Mouse (Mus musculus) limb, embryonic 15.5 days (tissue): ENCODE measurements around the gene Cox10. TPM values are rescaled to one million over a fixed set of nuclear protein-coding genes. Genes with fewer than 3 reads are reported as not detected.
A peak's percentile ranks its signal among the peaks of the same experiment; 100 is the strongest.

Experiments used
- ATAC-seq: fragments of 200-750 bp; cut with Nextera tagmentation; 2 replicates; pipeline ENCODE4 v1.8.0; 2017; ENCODE audit warnings: low read depth, moderate TSS enrichment; ENCODE audit not compliant: insufficient number of reproducible peaks, low FRiP score, low TSS enrichment
- H3K27ac ChIP-seq: fragments of 300-500 bp; sonication (generic); 2 replicates; pipeline ENCODE4 v1.5.1; 2015; ENCODE audit warnings: moderate library complexity, mild to moderate bottlenecking, inconsistent platforms
- H3K27me3 ChIP-seq: fragments of 300-500 bp; sonication (generic); 2 replicates; pipeline ENCODE4 v1.6.1; 2015; ENCODE audit warnings: inconsistent platforms
- H3K36me3 ChIP-seq: fragments of 300-500 bp; sonication (generic); 2 replicates; pipeline ENCODE4 v1.6.1; 2015; ENCODE audit warnings: inconsistent platforms
- H3K4me1 ChIP-seq: fragments of 300-500 bp; sonication (generic); 2 replicates; pipeline ENCODE4 v1.6.1; 2015; ENCODE audit warnings: inconsistent platforms
- H3K4me2 ChIP-seq: fragments of 300-500 bp; sonication (generic); 2 replicates; pipeline ENCODE4 v1.6.1; 2015; ENCODE audit warnings: mild to moderate bottlenecking, inconsistent platforms
- H3K4me3 ChIP-seq: fragments of 300-500 bp; sonication (generic); 2 replicates; pipeline ENCODE4 v1.5.1; 2015; ENCODE audit warnings: mild to moderate bottlenecking, inconsistent platforms
- H3K9ac ChIP-seq: fragments of 300-500 bp; sonication (generic); 2 replicates; pipeline ENCODE4 v1.6.1; 2015; ENCODE audit warnings: inconsistent platforms
- H3K9me3 ChIP-seq: fragments of 300-500 bp; sonication (generic); 2 replicates; pipeline ENCODE4 v1.6.1; 2016; ENCODE audit warnings: inconsistent platforms
- WGBS: fragments of 180-500 bp; shearing (Covaris S2); methylation state at CpG from one replicate; pipeline ENCODE4 v1.1.7; 2015; 5-methylcytosine and 5-hydroxymethylcytosine counted together
- polyA plus RNA-seq: library from polyadenylated mRNA; unstranded; fragments of >200 nt; fragmentation: Nextera tagmentation; extraction: Ambion mirVana; gene quantifications from 2 replicates; pipeline ENCODE4 v1.2.1, GENCODE M21; 2015

Gene Cox10
- polyA plus RNA-seq, 1 experiment from 2014 or later = 20.6 TPM

DNA sequence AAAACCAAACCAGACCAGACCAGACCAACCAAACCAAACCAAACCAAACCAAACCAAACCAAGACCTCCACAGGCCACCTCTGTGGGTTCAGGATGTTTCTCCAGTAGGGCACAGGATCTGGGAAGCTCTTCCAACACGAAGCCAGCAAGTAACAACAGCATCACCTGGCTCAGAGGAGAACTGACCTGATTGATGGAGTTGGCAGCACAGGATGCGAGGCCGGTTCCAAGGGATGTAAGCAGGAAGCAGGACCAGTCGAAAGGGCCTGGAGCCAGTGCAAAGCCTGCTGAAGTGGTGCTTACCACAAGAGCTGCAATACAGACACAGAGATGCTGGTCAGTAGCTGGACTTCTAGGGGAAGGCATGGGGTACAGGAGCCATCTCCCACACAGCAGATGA, 34.2 kb downstream of the Cox10 start:
- WGBS = 85% methylated on average over 4 of the region's 4 CpGs
- no peak overlapping the region for H3K4me3 ChIP-seq
- no peak overlapping the region for H3K9ac ChIP-seq
- H3K36me3 ChIP-seq = no peaks in the 10 kb centered on the region
- H3K4me2 ChIP-seq = no peak overlapping the region
- H3K4me1 ChIP-seq = no peaks in the 10 kb centered on the region
- ATAC-seq = no peak
- H3K27me3 ChIP-seq = no peaks in the 10 kb centered on the region
- H3K9me3 ChIP-seq = no peaks in the 10 kb centered on the region
- H3K27ac ChIP-seq = no peak overlapping the region

- Histone ChIP-seq H3K27ac (no peak overlapping the region), H3K4me1 (no peaks in the 10 kb centered on the region), H3K36me3 (no peaks in the 10 kb centered on the region), H3K4me2 (no peak overlapping the region), H3K4me3 (no peak overlapping the region), H3K9ac (no peak overlapping the region), H3K27me3 (no peaks in the 10 kb centered on the region), H3K9me3 (no peaks in the 10 kb centered on the region)
- no peak for ATAC-seq
- WGBS = 50% methylated on average over 3 of the region's 3 CpGs
These were observed 35.2 kb downstream of the Cox10 start for GRCm38 (mm10) chr11:64044024-64044423.

DNA sequence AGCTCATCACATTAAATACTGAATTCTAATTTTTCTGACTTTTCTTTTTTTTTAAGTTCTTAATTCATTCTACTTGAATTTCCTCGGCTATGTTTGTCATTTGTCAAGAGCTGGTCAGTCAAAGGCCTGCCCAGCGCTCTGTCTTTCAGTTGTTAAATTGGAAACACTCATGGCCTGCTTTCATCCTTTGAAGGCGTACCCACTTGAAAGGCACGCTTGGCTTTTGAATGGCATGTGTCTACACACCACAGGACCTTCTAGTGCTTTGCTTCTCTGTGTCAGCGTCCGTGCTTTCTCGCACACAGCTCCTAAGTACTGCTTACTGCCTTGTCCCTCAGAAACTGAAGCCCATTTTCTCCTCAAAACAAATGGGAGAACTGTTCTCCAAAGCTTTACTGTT, 38.0 kb downstream of the Cox10 start:
- H3K4me2 ChIP-seq = no peak overlapping the region
- 59% methylated on average over 7 of the region's 7 CpGs for WGBS
- ATAC-seq = no peak
- H3K4me1 ChIP-seq = 0 out of 2 replicates have a peak, but pooled peaks cover 4% of the 10 kb centered on the region
- no peaks in the 10 kb centered on the region for H3K9me3 ChIP-seq
- H3K27me3 ChIP-seq = no peaks in the 10 kb centered on the region
- no peak overlapping the region for H3K9ac ChIP-seq
- no peak overlapping the region for H3K4me3 ChIP-seq
- H3K36me3 ChIP-seq = no peaks in the 10 kb centered on the region
- no peak overlapping the region for H3K27ac ChIP-seq

GRCm38 (mm10) chr11:64039600-64039999, 39.7 kb downstream of the Cox10 start:
- 57% methylated on average over 1 of the region's 1 CpGs for WGBS
- ATAC-seq = no peak
- Histone ChIP-seq H3K4me1 (0 out of 2 replicates have a peak, but pooled peaks cover 4% of the 10 kb centered on the region), H3K9me3 (no peaks in the 10 kb centered on the region), H3K4me3 (no peak overlapping the region), H3K36me3 (no peaks in the 10 kb centered on the region), H3K4me2 (no peak overlapping the region), H3K27me3 (no peaks in the 10 kb centered on the region), H3K9ac (no peak overlapping the region), H3K27ac (no peak overlapping the region)

- no peaks in the 10 kb centered on the region for H3K36me3 ChIP-seq
- H3K4me3 ChIP-seq = no peak overlapping the region
- H3K9ac ChIP-seq = no peak overlapping the region
- H3K27me3 ChIP-seq = no peaks in the 10 kb centered on the region
- no peak for ATAC-seq
- H3K4me2 ChIP-seq = no peak overlapping the region
- H3K9me3 ChIP-seq = no peaks in the 10 kb centered on the region
- no peak overlapping the region for H3K27ac ChIP-seq
- 0 out of 2 replicates have a peak, but pooled peaks cover 4% of the 10 kb centered on the region for H3K4me1 ChIP-seq
- 80% methylated on average over 15 of the region's 15 CpGs for whole genome bisulfite sequencing
These were observed 41.7 kb downstream of the Cox10 start for GRCm38 (mm10) chr11:64037471-64038125.

GRCm38 (mm10) chr11:64036306-64036705, 43.0 kb downstream of the Cox10 start:
- no peak for ATAC-seq
- no peaks in the 10 kb centered on the region for H3K36me3 ChIP-seq
- H3K4me1 ChIP-seq = 0 out of 2 replicates have a peak, but pooled peaks cover 4% of the 10 kb centered on the region
- WGBS = 82% methylated on average over 7 of the region's 7 CpGs
- no peak overlapping the region for H3K9ac ChIP-seq
- H3K27ac ChIP-seq = no peak overlapping the region
- H3K4me2 ChIP-seq = no peak overlapping the region
- no peaks in the 10 kb centered on the region for H3K27me3 ChIP-seq
- no peak overlapping the region for H3K4me3 ChIP-seq
- H3K9me3 ChIP-seq = no peaks in the 10 kb centered on the region

GRCm38 (mm10) chr11:64035709-64036108, 43.6 kb downstream of the Cox10 start:
- WGBS = 89% methylated on average over 4 of the region's 4 CpGs
- H3K27ac ChIP-seq = no peak overlapping the region

GRCm38 (mm10) chr11:64034686-64035085, 44.6 kb downstream of the Cox10 start:
- Histone ChIP-seq H3K4me3 (no peak overlapping the region), H3K9ac (no peak overlapping the region), H3K4me2 (no peak overlapping the region), H3K4me1 (0 out of 2 replicates have a peak, but pooled peaks cover 4% of the 10 kb centered on the region), H3K36me3 (no peaks in the 10 kb centered on the region), H3K9me3 (no peaks in the 10 kb centered on the region), H3K27ac (no peak overlapping the region), H3K27me3 (no peaks in the 10 kb centered on the region)
- 87% methylated on average over 5 of the region's 5 CpGs for WGBS
- ATAC-seq = no peak

More at GRCm38 (mm10) chr11:64035709-64036108, 43.6 kb downstream of the Cox10 start:
- no peak for ATAC-seq
- H3K9me3 ChIP-seq = no peaks in the 10 kb centered on the region
- H3K9ac ChIP-seq = no peak overlapping the region
- H3K4me2 ChIP-seq = no peak overlapping the region
- no peaks in the 10 kb centered on the region for H3K36me3 ChIP-seq
- H3K27me3 ChIP-seq = no peaks in the 10 kb centered on the region
- H3K4me1 ChIP-seq = 0 out of 2 replicates have a peak, but pooled peaks cover 4% of the 10 kb centered on the region
- no peak overlapping the region for H3K4me3 ChIP-seq

GRCm38 (mm10) chr11:64027423-64027822, 51.8 kb downstream of the Cox10 start:
- peak; percentile 40; the same call in 1 of the 2 replicates for ATAC-seq
- peaks cover 26% of the 10 kb centered on the region for H3K4me1 ChIP-seq
- H3K27ac ChIP-seq = peak overlapping the region; percentile 28; the same call in 1 of the 2 replicates
- no peaks in the 10 kb centered on the region for H3K9me3 ChIP-seq
- H3K27me3 ChIP-seq = no peaks in the 10 kb centered on the region
- no peak overlapping the region for H3K4me3 ChIP-seq
- H3K9ac ChIP-seq = no peak overlapping the region
- H3K36me3 ChIP-seq = no peaks in the 10 kb centered on the region
- 31% methylated on average over 8 of the region's 8 CpGs for WGBS
- H3K4me2 ChIP-seq = no peak overlapping the region

GRCm38 (mm10) chr11:64025843-64026242, 53.4 kb downstream of the Cox10 start:
- H3K4me1 ChIP-seq = peaks cover 26% of the 10 kb centered on the region
- no peak for ATAC-seq
- WGBS = 77% methylated on average over 4 of the region's 4 CpGs
- no peak overlapping the region for H3K27ac ChIP-seq
- H3K9me3 ChIP-seq = no peaks in the 10 kb centered on the region
- H3K9ac ChIP-seq = no peak overlapping the region
- H3K4me3 ChIP-seq = no peak overlapping the region
- H3K36me3 ChIP-seq = no peaks in the 10 kb centered on the region
- H3K4me2 ChIP-seq = no peak overlapping the region
- no peaks in the 10 kb centered on the region for H3K27me3 ChIP-seq

GRCm38 (mm10) chr11:64024575-64024974, 54.7 kb downstream of the Cox10 start:
- whole genome bisulfite sequencing = 41% methylated on average over 7 of the region's 7 CpGs
- H3K36me3 ChIP-seq = no peaks in the 10 kb centered on the region
- no peaks in the 10 kb centered on the region for H3K9me3 ChIP-seq
- no peak overlapping the region for H3K9ac ChIP-seq
- H3K4me1 ChIP-seq = peaks cover 26% of the 10 kb centered on the region
- H3K27ac ChIP-seq = no peak overlapping the region
- no peak; the same call in 1 of the 2 replicates for ATAC-seq
- H3K4me2 ChIP-seq = no peak overlapping the region
- H3K27me3 ChIP-seq = no peaks in the 10 kb centered on the region
- H3K4me3 ChIP-seq = no peak overlapping the region

DNA sequence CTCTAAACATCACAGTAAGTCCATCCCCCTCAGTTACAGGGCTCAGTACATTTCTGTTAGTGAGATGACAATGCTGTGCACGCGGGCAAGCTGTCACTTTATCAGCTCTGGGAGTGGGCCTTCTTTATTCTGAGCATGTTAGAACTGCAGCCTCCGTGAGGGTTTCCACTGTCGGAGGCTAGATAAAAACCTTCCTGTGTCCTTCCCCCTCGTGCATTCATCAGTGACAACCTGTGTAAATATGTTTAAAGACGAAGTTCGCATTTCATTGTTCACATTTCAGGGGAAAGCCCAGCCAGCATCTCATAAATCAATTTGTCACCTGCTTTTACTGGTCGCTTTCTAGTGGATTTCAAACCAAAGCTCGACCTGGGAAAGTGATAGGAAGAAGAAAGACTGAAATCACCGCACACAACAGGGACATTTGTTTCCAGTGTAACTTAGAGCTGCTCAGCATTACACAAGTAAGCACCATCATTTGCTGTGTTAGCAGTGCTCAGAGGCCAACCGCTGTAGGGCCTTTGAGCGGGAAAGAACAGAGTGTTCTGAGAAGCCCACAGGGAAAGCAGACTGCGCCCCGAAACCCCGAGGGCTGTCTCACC, 55.8 kb downstream of the Cox10 start:
- ATAC-seq = no peak
- no peaks in the 10 kb centered on the region for H3K36me3 ChIP-seq
- 43% methylated on average over 15 of the region's 15 CpGs for WGBS
- H3K4me2 ChIP-seq = no peak overlapping the region
- no peak overlapping the region for H3K9ac ChIP-seq
- H3K9me3 ChIP-seq = no peaks in the 10 kb centered on the region
- H3K27me3 ChIP-seq = no peaks in the 10 kb centered on the region
- no peak overlapping the region for H3K27ac ChIP-seq
- no peak overlapping the region for H3K4me3 ChIP-seq
- H3K4me1 ChIP-seq = peaks cover 26% of the 10 kb centered on the region
